Mouse (Mus musculus): ENCODE measurements around the gene Nsd1.

DNA sequence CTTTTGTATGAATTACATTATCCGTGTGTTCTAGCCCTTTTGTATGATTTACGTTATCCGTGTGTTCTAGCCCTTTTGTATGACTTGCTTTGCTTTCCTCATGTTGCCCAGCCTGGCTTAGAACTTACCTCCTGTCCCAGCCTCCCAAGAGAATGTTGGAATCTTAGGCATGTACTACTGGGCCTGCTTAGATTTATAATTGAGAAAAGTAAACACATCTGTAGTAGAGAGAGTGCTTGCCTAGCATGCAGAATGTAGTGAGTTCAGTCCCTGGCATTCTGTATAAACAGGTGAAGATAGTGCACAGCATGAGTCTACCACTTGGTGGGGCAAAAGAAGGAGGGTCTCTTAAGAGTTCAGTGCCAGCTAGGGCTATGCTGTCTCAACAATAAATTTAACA lies 14.8 kb downstream of the Nsd1 start:
- TF ChIP-seq POLR2A (IDR thresholded peaks at IDR 0.05; ENCODE audit: control insufficient read depth, extremely low read depth, insufficient read depth, low read length, poor library complexity) (no peak), CTCF (IDR thresholded peaks at IDR 0.05; ENCODE audit: borderline replicate concordance, control insufficient read depth, extremely low read depth, insufficient read depth, low read length, poor library complexity) (no peak)
